Mouse (Mus musculus): ENCODE results near the gene Cldn34a. TPM values are rescaled to one million over a fixed set of nuclear protein-coding genes. Genes with fewer than 3 reads are reported as not detected.
"Not testable (repeated sequence)": the region's sequence is repeated elsewhere in the genome, so short reads cannot be mapped to it uniquely, and the experiment has no call there.

The Cldn34a gene
- total RNA-seq (2021) = not detected

- intact Hi-C loops (cut with DNase I) = no loop called here
- DNase-seq = no peak
Measured at GRCm38 (mm10) chrX:152563034-152563433, at the start of gene Cldn34a. Gene Cldn34a, plus strand, starts transcription at chrX:152563334.

- DNase-seq; intact Hi-C loops (cut with DNase I): not testable (repeated sequence)
Measured at GRCm38 (mm10) chrX:152518611-152519010, 44.5 kb upstream of the Cldn34a start.

- intact Hi-C loops (cut with DNase I) = no loop called here
- DNase-seq = no peak
Measured at GRCm38 (mm10) chrX:152545736-152546135, 17.4 kb upstream of the Cldn34a start.

GRCm38 (mm10) chrX:152548180-152548579 lies 15.0 kb upstream of the Cldn34a start:
- DNase-seq = no peak
- intact Hi-C loops (cut with DNase I) = no loop called here

- no peak for DNase-seq
- intact Hi-C loops (cut with DNase I) = no loop called here
Measured at GRCm38 (mm10) chrX:152557446-152557845, 5.7 kb upstream of the Cldn34a start.

Other genes starting within 250 kb of the Cldn34a start
- gene Kantr, start 235.8 kb upstream of the Cldn34a start, total RNA-seq (2021) = 10 to 100 TPM; 36.6 to 46.6 TPM
- 10 to 100 TPM; 57.4 to 72.5 TPM for gene Tspyl2, start 220.9 kb upstream of the Cldn34a start, total RNA-seq (2021)
- gene Gpr173, start 194.6 kb upstream of the Cldn34a start, total RNA-seq (2021) = 10 to 100 TPM; 31.9 to 33.8 TPM
- gene Shroom2, start 206.1 kb downstream of the Cldn34a start, total RNA-seq (2021) = 100 to 1,000 TPM; 158 to 169 TPM
- under 1 TPM in 1 of 2 experiments, not detected in 1; 0.58 TPM for gene Gpr143, start 218.6 kb downstream of the Cldn34a start, total RNA-seq (2021)